Mouse (Mus musculus): ENCODE measurements around the gene P2rx7. TPM values are rescaled to one million over a fixed set of nuclear protein-coding genes. Genes with fewer than 3 reads are reported as not detected.
A peak's percentile ranks its signal among the peaks of the same experiment; 100 is the strongest.

P2rx7 gene
- polyA plus RNA-seq, 1 experiment from 2014 or later, result 3.3 TPM

- WGBS, result 39% methylated on average over 13 of the region's 13 CpGs
- Histone ChIP-seq H3K9me3 (replicated peaks; ENCODE audit: control insufficient read depth, low read length) (no peaks in the 10 kb centered on the region), H3K27ac (ENCODE audit: low read length) (no peak overlapping the region), H3K4me1 (ENCODE audit: control insufficient read depth, insufficient read depth, low read length) (0 out of 2 replicates have a peak, but pooled peaks cover 4% of the 10 kb centered on the region), H3K9ac (ENCODE audit: low read length) (no peak overlapping the region), H3K4me3 (replicated peaks; ENCODE audit: low read length) (no peak overlapping the region), H3K27me3 (ENCODE audit: control insufficient read depth, insufficient read depth, low read length) (no peaks in the 10 kb centered on the region), H3K36me3 (ENCODE audit: control insufficient read depth, insufficient read depth, low read length) (no peaks in the 10 kb centered on the region), H3K4me2 (ENCODE audit: low read depth, low read length) (no peak overlapping the region)
- ATAC-seq (ENCODE audit: insufficient read depth, low FRiP score), result peak; percentile 51; the same call in 1 of the 2 replicates
Observed at GRCm38 (mm10) chr5:122693431-122694207, 49.9 kb downstream of the P2rx7 start.

GRCm38 (mm10) chr5:122695516-122695915 lies 51.8 kb downstream of the P2rx7 start:
- no peak overlapping the region for H3K4me3 ChIP-seq (replicated peaks; ENCODE audit: low read length)
- H3K4me1 ChIP-seq (ENCODE audit: control insufficient read depth, insufficient read depth, low read length), result peaks cover 4% of the 10 kb centered on the region; the same call in 1 of the 2 replicates
- no peak for ATAC-seq (ENCODE audit: insufficient read depth, low FRiP score)
- WGBS, result 60% methylated on average over 8 of the region's 8 CpGs
- no peak overlapping the region for H3K27ac ChIP-seq (ENCODE audit: low read length)
- no peak overlapping the region for H3K4me2 ChIP-seq (ENCODE audit: low read depth, low read length)
- H3K9ac ChIP-seq (ENCODE audit: low read length), result no peak overlapping the region
- no peaks in the 10 kb centered on the region for H3K27me3 ChIP-seq (ENCODE audit: control insufficient read depth, insufficient read depth, low read length)
- H3K36me3 ChIP-seq (ENCODE audit: control insufficient read depth, insufficient read depth, low read length), result no peaks in the 10 kb centered on the region
- no peaks in the 10 kb centered on the region for H3K9me3 ChIP-seq (replicated peaks; ENCODE audit: control insufficient read depth, low read length)

- H3K4me1 ChIP-seq (ENCODE audit: control insufficient read depth, insufficient read depth, low read length), result peaks cover 8% of the 10 kb centered on the region; the same call in 1 of the 2 replicates
- no peaks in the 10 kb centered on the region for H3K9me3 ChIP-seq (replicated peaks; ENCODE audit: control insufficient read depth, low read length)
- H3K4me3 ChIP-seq (replicated peaks; ENCODE audit: low read length), result no peak overlapping the region
- WGBS, result 59% methylated on average over 10 of the region's 10 CpGs
- no peak overlapping the region for H3K9ac ChIP-seq (ENCODE audit: low read length)
- no peak overlapping the region for H3K27ac ChIP-seq (ENCODE audit: low read length)
- H3K27me3 ChIP-seq (ENCODE audit: control insufficient read depth, insufficient read depth, low read length), result no peaks in the 10 kb centered on the region
- H3K4me2 ChIP-seq (ENCODE audit: low read depth, low read length), result 0 out of 2 replicates have a peak overlapping the region, but pooled peaks have one; percentile 4
- peak; percentile 67; the same call in 1 of the 2 replicates for ATAC-seq (ENCODE audit: insufficient read depth, low FRiP score)
- H3K36me3 ChIP-seq (ENCODE audit: control insufficient read depth, insufficient read depth, low read length), result no peaks in the 10 kb centered on the region
Observed at GRCm38 (mm10) chr5:122698041-122698700, 54.5 kb downstream of the P2rx7 start.

GRCm38 (mm10) chr5:122698701-122699060 lies 55.0 kb downstream of the P2rx7 start:
- no peak overlapping the region for H3K4me3 ChIP-seq (replicated peaks; ENCODE audit: low read length)
- no peaks in the 10 kb centered on the region for H3K9me3 ChIP-seq (replicated peaks; ENCODE audit: control insufficient read depth, low read length)
- H3K4me2 ChIP-seq (ENCODE audit: low read depth, low read length), result no peak overlapping the region
- H3K4me1 ChIP-seq (ENCODE audit: control insufficient read depth, insufficient read depth, low read length), result peaks cover 8% of the 10 kb centered on the region; the same call in 1 of the 2 replicates
- no peak overlapping the region for H3K9ac ChIP-seq (ENCODE audit: low read length)
- WGBS, result 56% methylated on average over 9 of the region's 9 CpGs
- H3K36me3 ChIP-seq (ENCODE audit: control insufficient read depth, insufficient read depth, low read length), result no peaks in the 10 kb centered on the region
- H3K27me3 ChIP-seq (ENCODE audit: control insufficient read depth, insufficient read depth, low read length), result no peaks in the 10 kb centered on the region
- H3K27ac ChIP-seq (ENCODE audit: low read length), result peak overlapping the region; percentile 20; the same call in 1 of the 2 replicates
- no peak for ATAC-seq (ENCODE audit: insufficient read depth, low FRiP score)

- peaks cover 8% of the 10 kb centered on the region; the same call in 1 of the 2 replicates for H3K4me1 ChIP-seq (ENCODE audit: control insufficient read depth, insufficient read depth, low read length)
- H3K9ac ChIP-seq (ENCODE audit: low read length), result no peak overlapping the region
- H3K4me2 ChIP-seq (ENCODE audit: low read depth, low read length), result no peak overlapping the region
- no peaks in the 10 kb centered on the region for H3K27me3 ChIP-seq (ENCODE audit: control insufficient read depth, insufficient read depth, low read length)
- no peaks in the 10 kb centered on the region for H3K9me3 ChIP-seq (replicated peaks; ENCODE audit: control insufficient read depth, low read length)
- H3K27ac ChIP-seq (ENCODE audit: low read length), result no peak overlapping the region
- 58% methylated on average over 12 of the region's 12 CpGs for WGBS
- no peak for ATAC-seq (ENCODE audit: insufficient read depth, low FRiP score)
- H3K36me3 ChIP-seq (ENCODE audit: control insufficient read depth, insufficient read depth, low read length), result no peaks in the 10 kb centered on the region
- H3K4me3 ChIP-seq (replicated peaks; ENCODE audit: low read length), result no peak overlapping the region
Observed at GRCm38 (mm10) chr5:122700109-122700836, 56.6 kb downstream of the P2rx7 start.

- no peak for ATAC-seq (ENCODE audit: insufficient read depth, low FRiP score)
- H3K9me3 ChIP-seq (replicated peaks; ENCODE audit: control insufficient read depth, low read length), result no peaks in the 10 kb centered on the region
- WGBS, result 12% methylated on average over 5 of the region's 5 CpGs
Observed at GRCm38 (mm10) chr5:122700837-122701212, 57.1 kb downstream of the P2rx7 start.

GRCm38 (mm10) chr5:122702156-122702555 lies 58.4 kb downstream of the P2rx7 start:
- no peaks in the 10 kb centered on the region for H3K36me3 ChIP-seq (ENCODE audit: control insufficient read depth, insufficient read depth, low read length)
- no peaks in the 10 kb centered on the region for H3K9me3 ChIP-seq (replicated peaks; ENCODE audit: control insufficient read depth, low read length)
- peaks cover 11% of the 10 kb centered on the region; the same call in 1 of the 2 replicates for H3K4me1 ChIP-seq (ENCODE audit: control insufficient read depth, insufficient read depth, low read length)
- H3K4me2 ChIP-seq (ENCODE audit: low read depth, low read length), result no peak overlapping the region
- H3K27ac ChIP-seq (ENCODE audit: low read length), result no peak overlapping the region
- no peak overlapping the region for H3K9ac ChIP-seq (ENCODE audit: low read length)
- no peaks in the 10 kb centered on the region for H3K27me3 ChIP-seq (ENCODE audit: control insufficient read depth, insufficient read depth, low read length)
- no peak for ATAC-seq (ENCODE audit: insufficient read depth, low FRiP score)
- 72% methylated on average over 6 of the region's 6 CpGs for WGBS
- no peak overlapping the region for H3K4me3 ChIP-seq (replicated peaks; ENCODE audit: low read length)

More at GRCm38 (mm10) chr5:122700837-122701212, 57.1 kb downstream of the P2rx7 start:
- no peak overlapping the region for H3K4me2 ChIP-seq (ENCODE audit: low read depth, low read length)
- H3K9ac ChIP-seq (ENCODE audit: low read length), result no peak overlapping the region
- H3K4me3 ChIP-seq (replicated peaks; ENCODE audit: low read length), result no peak overlapping the region
- H3K27me3 ChIP-seq (ENCODE audit: control insufficient read depth, insufficient read depth, low read length), result no peaks in the 10 kb centered on the region
- no peak overlapping the region for H3K27ac ChIP-seq (ENCODE audit: low read length)
- no peaks in the 10 kb centered on the region for H3K36me3 ChIP-seq (ENCODE audit: control insufficient read depth, insufficient read depth, low read length)
- peaks cover 8% of the 10 kb centered on the region; the same call in 1 of the 2 replicates for H3K4me1 ChIP-seq (ENCODE audit: control insufficient read depth, insufficient read depth, low read length)

GRCm38 (mm10) chr5:122703574-122703973 lies 59.9 kb downstream of the P2rx7 start:
- H3K4me1 ChIP-seq (ENCODE audit: control insufficient read depth, insufficient read depth, low read length), result peaks cover 7% of the 10 kb centered on the region; the same call in 1 of the 2 replicates
- 82% methylated on average over 2 of the region's 2 CpGs for WGBS
- H3K36me3 ChIP-seq (ENCODE audit: control insufficient read depth, insufficient read depth, low read length), result no peaks in the 10 kb centered on the region
- H3K27ac ChIP-seq (ENCODE audit: low read length), result no peak overlapping the region
- H3K9ac ChIP-seq (ENCODE audit: low read length), result no peak overlapping the region
- no peaks in the 10 kb centered on the region for H3K9me3 ChIP-seq (replicated peaks; ENCODE audit: control insufficient read depth, low read length)
- H3K4me3 ChIP-seq (replicated peaks; ENCODE audit: low read length), result no peak overlapping the region
- H3K27me3 ChIP-seq (ENCODE audit: control insufficient read depth, insufficient read depth, low read length), result no peaks in the 10 kb centered on the region
- ATAC-seq (ENCODE audit: insufficient read depth, low FRiP score), result no peak
- H3K4me2 ChIP-seq (ENCODE audit: low read depth, low read length), result no peak overlapping the region
